Mouse (Mus musculus) T-helper 1 cell (primary cell): ENCODE results near the gene Tarsl2.

Experiments
- in situ Hi-C: fragments of 300-600 bp; cut with MboI, MseI; formaldehyde crosslinking; loops from one replicate; pipeline ENCODE4 v1.15.1; 2025; ENCODE audit warnings: high pct_unique_total_duplicates

Tarsl2 gene

GRCm38 (mm10) chr7:65713782-65714181, 69.1 kb downstream of the Tarsl2 start:
- in situ Hi-C loops = no loop called here

DNA sequence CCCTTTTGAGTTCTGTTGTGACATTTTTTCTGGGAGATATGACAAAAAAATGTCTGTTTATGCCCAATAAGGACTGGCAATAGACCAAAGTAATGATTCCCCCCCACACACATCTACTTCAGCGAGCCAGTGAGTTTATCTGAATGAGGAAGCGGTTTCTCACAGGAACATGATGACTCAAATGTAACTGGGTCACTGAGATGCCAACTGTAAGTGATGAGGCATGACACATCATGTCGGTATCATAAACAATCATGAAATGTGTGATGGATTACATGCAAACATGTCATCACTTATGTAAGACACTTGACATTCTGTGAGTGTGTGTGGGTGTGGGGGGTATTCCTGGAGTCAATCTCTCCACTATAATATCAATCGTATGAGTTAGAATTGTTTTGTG, 69.6 kb downstream of the Tarsl2 start:
- in situ Hi-C loops = no loop called here

DNA sequence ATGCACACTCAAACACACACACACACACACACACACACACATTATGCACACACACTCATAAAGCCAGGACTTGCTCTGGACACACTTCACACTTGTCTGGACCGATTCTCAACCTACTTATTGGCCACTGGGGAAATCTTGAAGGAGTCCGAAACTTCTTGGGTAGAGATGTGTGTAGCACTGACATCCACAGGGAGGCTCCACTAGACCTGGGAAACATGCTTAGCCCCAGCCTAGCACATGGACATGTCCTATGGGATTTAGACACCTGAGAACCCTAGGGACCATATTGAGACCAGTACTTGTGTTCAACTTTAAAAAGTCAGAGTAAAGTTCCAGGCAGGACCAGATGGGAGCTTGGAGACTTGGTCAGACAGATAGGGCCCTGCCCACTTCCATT, 89.3 kb downstream of the Tarsl2 start:
- in situ Hi-C loops = no loop called here

- in situ Hi-C loops = no loop called here
Measured at GRCm38 (mm10) chr7:65735261-65735660, 90.6 kb downstream of the Tarsl2 start.

GRCm38 (mm10) chr7:65737286-65738040, 92.8 kb downstream of the Tarsl2 start:
- in situ Hi-C loops = no loop called here
